Mouse (Mus musculus) C2C12 (cell line): ENCODE results near the gene Fpr2. TPM values are rescaled to one million over a fixed set of nuclear protein-coding genes. Genes with fewer than 3 reads are reported as not detected.

Experiments
- H3K27me3 ChIP-seq: one replicate; pipeline ENCODE4 v1.6.1; 2011; ENCODE audit not compliant: control insufficient read depth, insufficient read depth, insufficient read length
- H3K36me3 ChIP-seq: one replicate; pipeline ENCODE4 v1.6.1; 2011; ENCODE audit not compliant: control insufficient read depth, insufficient read depth
- H3K4me3 ChIP-seq: one replicate; pipeline ENCODE4 v1.5.1; 2011; ENCODE audit warnings: mild to moderate bottlenecking, control low read depth; ENCODE audit not compliant: poor library complexity, insufficient read depth, severe bottlenecking
- H3K79me2 ChIP-seq: one replicate; pipeline ENCODE4 v1.6.1; 2011; ENCODE audit not compliant: control insufficient read depth, insufficient read depth
- H3K79me3 ChIP-seq: one replicate; pipeline ENCODE4 v1.6.1; 2011; ENCODE audit warnings: low read depth, control low read depth
- H3ac ChIP-seq: one replicate; pipeline ENCODE3; 2011; ENCODE audit warnings: low read depth; ENCODE audit not compliant: control insufficient read depth, insufficient read length
- CEBPB ChIP-seq: IDR thresholded peaks from one replicate; pipeline ENCODE4 v1.6.1; 2011; ENCODE audit warnings: low read depth, mild to moderate bottlenecking, control low read depth, moderate library complexity
- CTCF ChIP-seq: IDR thresholded peaks from one replicate; pipeline ENCODE4 v1.5.1; 2011; ENCODE audit not compliant: control insufficient read depth, insufficient read depth, insufficient read length
- FOSL1 ChIP-seq: IDR thresholded peaks from one replicate; pipeline ENCODE4 v1.8.0; 2011; ENCODE audit warnings: mild to moderate bottlenecking, low read length; ENCODE audit not compliant: poor library complexity, insufficient read depth, severe bottlenecking
- MAX ChIP-seq: IDR thresholded peaks from one replicate; pipeline ENCODE4 v1.6.1; 2011; ENCODE audit warnings: mild to moderate bottlenecking, control low read depth
- MYOD1 ChIP-seq: IDR thresholded peaks from one replicate; pipeline ENCODE4 v1.6.1; 2011; ENCODE audit warnings: low read depth; ENCODE audit not compliant: control insufficient read depth, insufficient read length
- MYOG ChIP-seq: IDR thresholded peaks from one replicate; pipeline ENCODE4 v1.6.1; 2011; ENCODE audit not compliant: control insufficient read depth, insufficient read length; ENCODE audit errors: extremely low read depth
- USF1 ChIP-seq: IDR thresholded peaks from one replicate; pipeline ENCODE4 v1.6.1; 2011; ENCODE audit warnings: low read depth, mild to moderate bottlenecking, control low read depth, moderate library complexity
- polyA plus RNA-seq: library from polyadenylated mRNA; unstranded; fragments of >200 nt; fragmentation: generic; extraction: Trizol; gene quantifications from one replicate; pipeline ENCODE4 v1.2.1, GENCODE M21; 2012; ENCODE audit warnings: missing spikeins

Fpr2 gene
- polyA plus RNA-seq, 1 experiment, result not detected

DNA sequence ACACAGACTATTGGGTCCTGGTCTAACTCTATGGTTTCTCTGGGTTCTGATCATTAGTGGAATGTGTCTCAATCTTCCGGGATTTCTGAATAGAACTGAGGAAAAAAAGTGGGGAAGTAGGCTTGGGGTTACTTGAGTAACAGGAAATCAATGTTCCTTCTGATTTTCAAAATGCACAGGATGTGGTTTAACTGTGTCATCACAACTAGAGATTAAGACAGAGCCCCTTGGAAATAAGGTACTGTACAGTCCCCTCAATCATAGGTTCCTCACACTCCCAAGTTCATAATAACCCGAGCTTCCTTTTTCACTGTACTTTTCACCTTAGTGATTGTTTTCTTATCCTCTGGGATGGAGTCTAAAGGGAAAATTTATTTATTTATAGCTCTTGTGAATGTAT is 15.9 kb upstream of the Fpr2 start:
- Histone ChIP-seq H3K36me3 (no peaks in the 10 kb centered on the region), H3K79me3 (no peaks in the 10 kb centered on the region), H3K79me2 (no peaks in the 10 kb centered on the region), H3ac (no peak overlapping the region), H3K27me3 (no peaks in the 10 kb centered on the region), H3K4me3 (no peak overlapping the region)
- no peak for TF ChIP-seq FOSL1
- no peak for TF ChIP-seq MAX
- TF ChIP-seq MYOD1, result no peak
- TF ChIP-seq CTCF, result no peak
- no peak for TF ChIP-seq MYOG
- TF ChIP-seq CEBPB, result no peak
- TF ChIP-seq USF1, result no peak

DNA sequence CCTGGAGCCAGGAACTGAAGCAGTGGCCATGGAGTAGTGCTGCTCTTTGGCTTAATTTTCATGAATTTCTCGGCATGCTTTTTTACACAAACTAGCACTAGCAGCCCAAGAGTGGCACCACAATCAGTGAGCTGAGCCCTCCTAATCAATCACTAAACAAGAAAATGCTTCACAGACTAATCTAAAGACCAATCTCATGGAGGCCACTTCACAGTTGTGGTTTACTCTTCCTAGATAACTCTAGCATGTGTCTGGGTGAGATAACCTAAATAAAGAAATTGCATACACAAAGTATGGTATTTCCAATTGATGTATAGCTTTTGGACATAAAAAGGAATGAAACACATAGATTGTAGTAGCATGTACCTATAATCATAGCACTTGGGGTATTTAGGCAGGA is 8.3 kb upstream of the Fpr2 start:
- Histone ChIP-seq H3K27me3 (no peaks in the 10 kb centered on the region), H3ac (no peak overlapping the region), H3K79me2 (no peaks in the 10 kb centered on the region), H3K4me3 (no peak overlapping the region), H3K79me3 (no peaks in the 10 kb centered on the region), H3K36me3 (no peaks in the 10 kb centered on the region)
- TF ChIP-seq USF1, result no peak
- no peak for TF ChIP-seq MYOG
- no peak for TF ChIP-seq CEBPB
- TF ChIP-seq MYOD1, result no peak

DNA sequence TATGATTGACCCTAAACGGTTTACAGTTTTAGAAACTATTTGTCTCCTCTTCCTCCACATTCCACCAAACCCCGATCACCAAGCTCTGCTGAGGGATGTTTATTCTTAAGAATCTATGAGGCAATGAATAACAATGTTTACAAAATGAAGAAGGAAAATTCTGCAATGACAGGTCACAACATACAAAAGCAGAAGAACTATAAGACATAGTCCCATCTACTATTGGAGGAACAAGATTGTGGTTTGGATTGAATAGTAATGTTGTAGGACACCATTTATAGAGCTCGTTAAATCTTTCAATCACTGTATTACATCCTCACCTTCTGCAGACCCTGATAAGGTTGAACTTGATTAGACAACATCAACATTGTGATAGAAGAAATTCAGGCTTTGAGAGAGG is 5.0 kb upstream of the Fpr2 start:
- H3K27me3 ChIP-seq, result no peaks in the 10 kb centered on the region

DNA sequence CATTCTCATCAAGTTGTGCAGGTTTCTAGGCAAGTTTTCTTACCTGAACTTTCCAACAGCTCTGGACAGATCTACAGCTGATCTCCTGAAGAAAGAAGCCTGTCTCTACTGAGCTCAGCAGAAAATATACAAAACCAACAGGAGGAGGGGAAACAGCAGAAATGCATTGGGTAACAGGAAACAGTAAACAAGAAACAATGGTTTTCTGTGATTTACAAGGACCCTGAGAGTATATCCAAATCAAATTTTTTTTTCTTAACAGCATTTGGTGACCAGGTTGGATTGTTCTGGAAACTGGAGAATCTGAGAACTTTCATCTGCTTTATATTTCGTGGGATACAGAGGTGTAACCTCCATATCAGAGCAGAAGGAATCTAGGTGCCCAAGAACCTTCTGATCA is 3.8 kb upstream of the Fpr2 start, which contains the start of gene Fpr1:
TSS of gene Fpr1 (minus strand) at position 101 of the 400 bp plus-strand sequence.
- no peaks in the 10 kb centered on the region for H3K36me3 ChIP-seq
- H3K27me3 ChIP-seq, result no peaks in the 10 kb centered on the region
- H3K79me2 ChIP-seq, result no peaks in the 10 kb centered on the region
- TF ChIP-seq FOSL1 (no peak), CTCF (no peak), MYOG (no peak), USF1 (no peak), CEBPB (no peak), MAX (no peak), MYOD1 (no peak)
- no peak within 1 kb of the TSS for H3K4me3 ChIP-seq
- no peaks in the 10 kb centered on the region for H3K79me3 ChIP-seq
- H3ac ChIP-seq, result no peak within 1 kb of the TSS

More for the DNA sequence above, 5.0 kb upstream of the Fpr2 start:
- Histone ChIP-seq H3K4me3 (no peak overlapping the region), H3K36me3 (no peaks in the 10 kb centered on the region), H3K79me2 (no peaks in the 10 kb centered on the region), H3ac (no peak overlapping the region), H3K79me3 (no peaks in the 10 kb centered on the region)
- TF ChIP-seq USF1, result no peak
- no peak for TF ChIP-seq MYOD1
- TF ChIP-seq MAX, result no peak
- TF ChIP-seq FOSL1, result no peak
- TF ChIP-seq CTCF, result no peak
- no peak for TF ChIP-seq MYOG
- TF ChIP-seq CEBPB, result no peak

DNA sequence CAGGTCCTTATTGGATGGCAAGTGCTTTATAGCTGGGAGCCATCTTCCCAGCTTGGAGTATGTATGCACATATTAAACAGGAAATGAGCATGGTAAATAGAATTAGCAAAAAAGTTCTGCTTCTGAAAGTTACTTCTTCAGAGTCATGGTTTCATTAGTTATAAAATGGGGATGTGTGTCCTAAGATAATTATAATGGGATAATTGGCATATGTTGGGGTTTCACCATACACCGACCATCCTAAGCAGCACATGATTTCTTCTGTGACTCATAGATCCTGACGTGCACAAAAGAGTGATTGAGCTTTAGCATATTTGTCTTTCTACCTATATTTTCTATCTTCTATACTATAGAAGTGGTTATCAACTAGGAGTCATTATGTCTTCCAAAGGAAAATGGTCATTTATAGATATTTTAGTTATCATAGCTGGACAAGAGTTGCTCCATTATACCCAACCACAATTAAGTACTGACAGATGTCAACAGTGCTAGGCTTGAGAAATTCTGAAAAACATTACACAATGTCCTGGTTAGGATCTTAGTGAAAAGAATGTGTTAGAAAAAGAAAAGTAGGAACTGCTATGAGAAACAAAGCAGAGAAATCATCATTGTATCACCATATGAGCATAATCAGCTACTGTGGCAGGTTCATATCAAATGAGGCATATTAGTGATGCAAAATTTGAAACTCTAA is 2.3 kb downstream of the Fpr2 start:
- no peak overlapping the region for H3K4me3 ChIP-seq
- H3K27me3 ChIP-seq, result no peaks in the 10 kb centered on the region
- no peaks in the 10 kb centered on the region for H3K36me3 ChIP-seq
- no peaks in the 10 kb centered on the region for H3K79me2 ChIP-seq
- no peaks in the 10 kb centered on the region for H3K79me3 ChIP-seq
- no peak for TF ChIP-seq MYOD1
- TF ChIP-seq MAX, result no peak
- no peak for TF ChIP-seq CTCF
- TF ChIP-seq MYOG, result no peak
- no peak overlapping the region for H3ac ChIP-seq

DNA sequence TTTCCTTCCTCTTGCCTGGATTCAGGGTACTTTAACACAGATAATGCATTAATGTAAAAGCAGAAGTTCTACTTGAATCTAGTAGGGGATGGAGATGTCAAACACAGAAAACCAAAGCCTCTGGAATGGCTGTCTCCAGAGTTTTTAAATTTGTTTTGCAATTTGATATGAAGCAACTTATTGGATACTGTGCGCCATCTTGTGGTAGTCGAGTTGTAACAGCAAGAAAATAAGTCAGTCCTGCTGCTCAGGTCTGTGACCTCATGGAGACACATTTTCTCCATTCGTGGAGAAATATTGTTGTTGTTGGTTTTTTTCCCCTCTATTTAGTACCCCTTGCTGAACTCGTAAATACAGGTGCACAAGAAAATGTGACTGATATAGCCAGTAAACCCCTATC is 8.4 kb downstream of the Fpr2 start:
- no peak for TF ChIP-seq MYOG
- no peak for TF ChIP-seq MAX
- Histone ChIP-seq H3K27me3 (no peaks in the 10 kb centered on the region), H3K4me3 (no peak overlapping the region), H3ac (no peak overlapping the region), H3K79me3 (no peaks in the 10 kb centered on the region), H3K36me3 (no peaks in the 10 kb centered on the region), H3K79me2 (no peaks in the 10 kb centered on the region)
